Mouse (Mus musculus): ENCODE measurements at regions not wholly inside any gene's neighbourhood (a gene's known extent, or its start where the extent isn't known, plus 50 kb on each side); places are given as distances from the start of the nearest gene placed in this dataset.

DNA sequence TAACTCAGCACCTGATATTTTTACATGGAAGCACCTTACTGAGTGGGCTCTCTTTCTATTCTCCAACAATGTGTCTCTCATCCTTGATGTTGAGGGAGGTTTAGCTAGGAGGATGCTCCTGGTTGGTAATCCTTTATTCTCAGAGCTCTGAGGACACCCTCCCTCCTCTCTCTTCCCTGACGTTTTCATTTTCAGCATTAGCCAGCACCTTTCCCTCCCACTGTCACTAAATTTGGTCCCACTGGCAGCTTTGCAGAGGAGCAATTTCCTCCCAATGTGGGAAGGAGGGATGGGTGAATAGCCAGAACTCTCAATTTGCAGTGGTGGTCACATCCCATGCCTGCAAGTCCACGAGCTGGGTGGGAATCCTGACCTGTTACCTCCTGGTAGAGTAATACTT is 402.5 kb upstream of the Cdh4 start:
- no peak for DNase-seq (ENCODE audit: low spot score)
- no peaks in the 10 kb centered on the region for H3K9me3 ChIP-seq
- no peaks in the 10 kb centered on the region for H3K4me1 ChIP-seq
- H3K4me3 ChIP-seq, result no peak overlapping the region
- 59% methylated on average over 2 of the region's 2 CpGs for WGBS
- H3K27ac ChIP-seq, result no peak overlapping the region
- peaks cover 4% of the 10 kb centered on the region; the same call in 1 of the 2 replicates for H3K27me3 ChIP-seq (ENCODE audit: insufficient read depth, poor library complexity, severe bottlenecking)
- no peaks in the 10 kb centered on the region for H3K36me3 ChIP-seq

GRCm38 (mm10) chr2:179043671-179044070 is 398.6 kb upstream of the Cdh4 start:
- H3K27me3 ChIP-seq (ENCODE audit: insufficient read depth, poor library complexity, severe bottlenecking), result peaks cover 4% of the 10 kb centered on the region; the same call in 1 of the 2 replicates
- no peak overlapping the region for H3K27ac ChIP-seq
- H3K4me3 ChIP-seq, result no peak overlapping the region
- H3K4me1 ChIP-seq, result no peaks in the 10 kb centered on the region
- 77% methylated on average over 4 of the region's 4 CpGs for WGBS
- no peak for DNase-seq (ENCODE audit: low spot score)
- H3K36me3 ChIP-seq, result no peaks in the 10 kb centered on the region
- H3K9me3 ChIP-seq, result no peaks in the 10 kb centered on the region

- no peak for DNase-seq (ENCODE audit: low spot score)
- 65% methylated on average over 1 of the region's 1 CpGs for WGBS
- Histone ChIP-seq H3K27ac (no peak overlapping the region), H3K4me3 (no peak overlapping the region), H3K9me3 (no peaks in the 10 kb centered on the region), H3K36me3 (no peaks in the 10 kb centered on the region), H3K4me1 (no peaks in the 10 kb centered on the region), H3K27me3 (ENCODE audit: insufficient read depth, poor library complexity, severe bottlenecking) (peaks cover 4% of the 10 kb centered on the region; the same call in 1 of the 2 replicates)
Measured at GRCm38 (mm10) chr2:179045361-179045760, 396.9 kb upstream of the Cdh4 start.

GRCm38 (mm10) chr2:179054441-179054840 is 387.8 kb upstream of the Cdh4 start:
- DNase-seq (ENCODE audit: low spot score), result no peak
- H3K4me1 ChIP-seq, result no peaks in the 10 kb centered on the region
- peaks cover 4% of the 10 kb centered on the region; the same call in 1 of the 2 replicates for H3K27me3 ChIP-seq (ENCODE audit: insufficient read depth, poor library complexity, severe bottlenecking)
- 81% methylated on average over 8 of the region's 8 CpGs for WGBS
- no peaks in the 10 kb centered on the region for H3K9me3 ChIP-seq
- no peak overlapping the region for H3K27ac ChIP-seq
- no peak overlapping the region for H3K4me3 ChIP-seq
- no peaks in the 10 kb centered on the region for H3K36me3 ChIP-seq

GRCm38 (mm10) chr2:179064616-179065015 is 377.6 kb upstream of the Cdh4 start:
- DNase-seq (ENCODE audit: low spot score), result no peak
- no peaks in the 10 kb centered on the region for H3K9me3 ChIP-seq
- no peaks in the 10 kb centered on the region for H3K4me1 ChIP-seq
- H3K36me3 ChIP-seq, result no peaks in the 10 kb centered on the region
- H3K27me3 ChIP-seq (ENCODE audit: insufficient read depth, poor library complexity, severe bottlenecking), result no peaks in the 10 kb centered on the region
- H3K4me3 ChIP-seq, result no peak overlapping the region
- WGBS, result 53% methylated on average over 8 of the region's 8 CpGs
- H3K27ac ChIP-seq, result no peak overlapping the region

GRCm38 (mm10) chr2:179069520-179069919 is 372.7 kb upstream of the Cdh4 start:
- Histone ChIP-seq H3K9me3 (no peaks in the 10 kb centered on the region), H3K36me3 (no peaks in the 10 kb centered on the region), H3K4me3 (no peak overlapping the region), H3K27me3 (ENCODE audit: insufficient read depth, poor library complexity, severe bottlenecking) (no peaks in the 10 kb centered on the region), H3K27ac (no peak overlapping the region), H3K4me1 (no peaks in the 10 kb centered on the region)
- WGBS, result 72% methylated on average over 6 of the region's 6 CpGs
- no peak for DNase-seq (ENCODE audit: low spot score)

DNA sequence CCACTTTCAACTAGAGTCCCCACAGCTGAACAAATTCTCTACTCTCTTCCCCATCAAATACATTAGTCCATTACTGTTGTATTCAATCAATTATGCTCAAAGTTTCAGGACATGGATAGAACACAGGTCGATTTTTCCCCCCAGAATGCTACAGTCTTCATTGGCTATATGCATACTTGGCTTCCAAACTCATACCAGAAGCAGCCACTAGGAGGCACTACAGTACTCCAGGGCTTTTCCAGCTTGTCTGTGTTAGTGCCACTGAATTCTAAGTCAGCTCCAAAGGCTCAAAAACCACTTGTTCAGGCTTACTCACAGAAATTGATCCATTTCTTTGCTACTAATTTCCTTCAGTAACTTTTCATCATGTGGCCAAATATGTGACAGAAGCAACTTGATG is 371.9 kb upstream of the Cdh4 start:
- no peaks in the 10 kb centered on the region for H3K36me3 ChIP-seq
- 35% methylated on average over 1 of the region's 1 CpGs for WGBS
- no peaks in the 10 kb centered on the region for H3K27me3 ChIP-seq (ENCODE audit: insufficient read depth, poor library complexity, severe bottlenecking)
- no peak for DNase-seq (ENCODE audit: low spot score)
- no peaks in the 10 kb centered on the region for H3K4me1 ChIP-seq
- H3K9me3 ChIP-seq, result no peaks in the 10 kb centered on the region
- no peak overlapping the region for H3K27ac ChIP-seq
- H3K4me3 ChIP-seq, result no peak overlapping the region

- Histone ChIP-seq H3K27ac (no peak overlapping the region), H3K36me3 (no peaks in the 10 kb centered on the region), H3K27me3 (ENCODE audit: insufficient read depth, poor library complexity, severe bottlenecking) (peaks cover 6% of the 10 kb centered on the region; the same call in 1 of the 2 replicates), H3K9me3 (no peaks in the 10 kb centered on the region), H3K4me3 (no peak overlapping the region), H3K4me1 (no peaks in the 10 kb centered on the region)
- 76% methylated on average over 13 of the region's 13 CpGs for WGBS
- DNase-seq (ENCODE audit: low spot score), result no peak
Measured at GRCm38 (mm10) chr2:179080462-179081274, 361.6 kb upstream of the Cdh4 start.

GRCm38 (mm10) chr2:179086915-179087314 is 355.3 kb upstream of the Cdh4 start:
- 91% methylated on average over 9 of the region's 9 CpGs for WGBS
- H3K9me3 ChIP-seq, result no peaks in the 10 kb centered on the region
- no peaks in the 10 kb centered on the region for H3K36me3 ChIP-seq
- no peak overlapping the region for H3K27ac ChIP-seq
- H3K4me3 ChIP-seq, result no peak overlapping the region
- H3K27me3 ChIP-seq (ENCODE audit: insufficient read depth, poor library complexity, severe bottlenecking), result no peaks in the 10 kb centered on the region
- no peak for DNase-seq (ENCODE audit: low spot score)
- no peaks in the 10 kb centered on the region for H3K4me1 ChIP-seq

GRCm38 (mm10) chr2:179091480-179091879 is 350.8 kb upstream of the Cdh4 start:
- 69% methylated on average over 3 of the region's 3 CpGs for WGBS
- H3K27me3 ChIP-seq (ENCODE audit: insufficient read depth, poor library complexity, severe bottlenecking), result no peaks in the 10 kb centered on the region
- no peaks in the 10 kb centered on the region for H3K36me3 ChIP-seq
- no peaks in the 10 kb centered on the region for H3K4me1 ChIP-seq
- DNase-seq (ENCODE audit: low spot score), result no peak
- H3K4me3 ChIP-seq, result no peak overlapping the region
- no peaks in the 10 kb centered on the region for H3K9me3 ChIP-seq
- no peak overlapping the region for H3K27ac ChIP-seq

DNA sequence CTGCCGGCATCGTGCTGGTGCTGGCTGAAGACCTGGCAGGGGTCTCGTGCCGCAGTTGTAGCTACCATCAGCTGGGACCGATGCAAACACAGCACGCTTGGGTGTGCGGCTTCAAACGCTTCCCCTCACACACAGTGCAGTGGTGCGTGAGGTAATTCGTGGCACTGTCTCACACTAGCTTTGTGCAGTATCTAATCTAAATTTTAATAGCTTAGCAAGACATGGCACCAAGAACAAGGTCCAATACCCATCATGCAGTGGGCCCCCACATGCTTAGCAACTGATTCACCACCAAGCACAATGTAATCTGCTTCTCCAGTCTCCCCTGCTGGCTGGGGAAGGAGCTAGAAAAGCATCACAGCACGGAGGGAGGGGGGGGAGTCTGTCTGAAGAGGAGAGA is 348.2 kb upstream of the Cdh4 start:
- no peak for DNase-seq (ENCODE audit: low spot score)
- no peak overlapping the region for H3K27ac ChIP-seq
- no peaks in the 10 kb centered on the region for H3K36me3 ChIP-seq
- H3K4me1 ChIP-seq, result no peaks in the 10 kb centered on the region
- H3K9me3 ChIP-seq, result no peaks in the 10 kb centered on the region
- no peaks in the 10 kb centered on the region for H3K27me3 ChIP-seq (ENCODE audit: insufficient read depth, poor library complexity, severe bottlenecking)
- H3K4me3 ChIP-seq, result no peak overlapping the region
- 81% methylated on average over 11 of the region's 11 CpGs for WGBS

- H3K4me3 ChIP-seq, result no peak overlapping the region
- H3K36me3 ChIP-seq, result no peaks in the 10 kb centered on the region
- no peak overlapping the region for H3K27ac ChIP-seq
- 87% methylated on average over 3 of the region's 3 CpGs for WGBS
- no peak for DNase-seq (ENCODE audit: low spot score)
- no peaks in the 10 kb centered on the region for H3K4me1 ChIP-seq
- H3K9me3 ChIP-seq, result no peaks in the 10 kb centered on the region
- no peaks in the 10 kb centered on the region for H3K27me3 ChIP-seq (ENCODE audit: insufficient read depth, poor library complexity, severe bottlenecking)
Measured at GRCm38 (mm10) chr2:179095981-179096380, 346.2 kb upstream of the Cdh4 start.

DNA sequence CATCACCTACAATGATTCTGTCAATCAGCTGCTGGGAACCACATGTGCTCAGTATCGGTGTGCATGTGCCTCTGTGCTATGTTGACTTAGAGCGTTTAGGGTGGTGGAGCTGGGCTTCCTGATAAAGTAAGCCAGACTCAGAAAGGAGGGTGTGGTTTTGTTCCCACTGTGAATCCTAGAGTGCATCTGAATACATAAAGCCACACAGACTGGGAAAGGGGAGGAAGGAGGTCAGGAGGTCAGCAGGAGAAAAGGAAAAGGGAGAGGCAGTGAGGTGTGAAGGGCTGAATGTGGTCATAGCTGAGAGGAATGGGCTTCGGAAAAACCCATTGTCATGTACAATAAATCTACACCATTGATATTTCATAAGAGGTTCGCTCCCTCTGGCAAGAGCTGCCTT is 345.4 kb upstream of the Cdh4 start:
- Histone ChIP-seq H3K4me3 (no peak overlapping the region), H3K4me1 (no peaks in the 10 kb centered on the region), H3K27ac (no peak overlapping the region), H3K9me3 (no peaks in the 10 kb centered on the region), H3K36me3 (no peaks in the 10 kb centered on the region), H3K27me3 (ENCODE audit: insufficient read depth, poor library complexity, severe bottlenecking) (no peaks in the 10 kb centered on the region)
- 72% methylated on average over 4 of the region's 4 CpGs for WGBS
- DNase-seq (ENCODE audit: low spot score), result no peak

DNA sequence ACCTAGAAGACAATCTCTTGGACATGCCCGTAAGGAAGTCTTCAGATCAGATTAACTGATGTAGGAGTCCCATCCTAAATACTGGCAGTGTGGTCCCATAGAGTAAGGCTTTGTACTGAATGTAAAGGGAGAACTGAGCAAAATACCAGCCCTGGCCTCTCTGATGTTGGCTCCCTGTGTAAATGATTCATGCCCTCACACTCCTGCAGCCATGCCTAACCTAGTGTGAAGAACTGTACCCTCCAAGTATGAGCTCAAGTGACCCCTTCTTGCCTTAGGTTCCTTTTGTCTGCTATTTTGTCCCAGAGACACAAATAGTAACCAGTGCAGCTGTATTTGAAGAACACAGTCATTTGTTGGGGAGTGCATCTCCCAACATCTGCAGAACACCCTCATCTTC is 342.4 kb upstream of the Cdh4 start:
- H3K27me3 ChIP-seq (ENCODE audit: insufficient read depth, poor library complexity, severe bottlenecking), result no peaks in the 10 kb centered on the region
- WGBS, result 74% methylated on average over 1 of the region's 1 CpGs
- no peak for DNase-seq (ENCODE audit: low spot score)

More for the DNA sequence above, 342.4 kb upstream of the Cdh4 start:
- H3K36me3 ChIP-seq, result no peaks in the 10 kb centered on the region
- H3K4me3 ChIP-seq, result no peak overlapping the region
- H3K4me1 ChIP-seq, result no peaks in the 10 kb centered on the region
- no peak overlapping the region for H3K27ac ChIP-seq
- H3K9me3 ChIP-seq, result no peaks in the 10 kb centered on the region
